Mouse (Mus musculus) spleen, embryonic (tissue): ENCODE results near the gene A930033H14Rik.

Source experiments
- CTCF ChIA-PET: fragments of 350-600 bp; sonication (Branson Sonifier 250); formaldehyde crosslinking; loops from one replicate; lab custom pipeline; 2022; lab: Charles Lee

A930033H14Rik gene

DNA sequence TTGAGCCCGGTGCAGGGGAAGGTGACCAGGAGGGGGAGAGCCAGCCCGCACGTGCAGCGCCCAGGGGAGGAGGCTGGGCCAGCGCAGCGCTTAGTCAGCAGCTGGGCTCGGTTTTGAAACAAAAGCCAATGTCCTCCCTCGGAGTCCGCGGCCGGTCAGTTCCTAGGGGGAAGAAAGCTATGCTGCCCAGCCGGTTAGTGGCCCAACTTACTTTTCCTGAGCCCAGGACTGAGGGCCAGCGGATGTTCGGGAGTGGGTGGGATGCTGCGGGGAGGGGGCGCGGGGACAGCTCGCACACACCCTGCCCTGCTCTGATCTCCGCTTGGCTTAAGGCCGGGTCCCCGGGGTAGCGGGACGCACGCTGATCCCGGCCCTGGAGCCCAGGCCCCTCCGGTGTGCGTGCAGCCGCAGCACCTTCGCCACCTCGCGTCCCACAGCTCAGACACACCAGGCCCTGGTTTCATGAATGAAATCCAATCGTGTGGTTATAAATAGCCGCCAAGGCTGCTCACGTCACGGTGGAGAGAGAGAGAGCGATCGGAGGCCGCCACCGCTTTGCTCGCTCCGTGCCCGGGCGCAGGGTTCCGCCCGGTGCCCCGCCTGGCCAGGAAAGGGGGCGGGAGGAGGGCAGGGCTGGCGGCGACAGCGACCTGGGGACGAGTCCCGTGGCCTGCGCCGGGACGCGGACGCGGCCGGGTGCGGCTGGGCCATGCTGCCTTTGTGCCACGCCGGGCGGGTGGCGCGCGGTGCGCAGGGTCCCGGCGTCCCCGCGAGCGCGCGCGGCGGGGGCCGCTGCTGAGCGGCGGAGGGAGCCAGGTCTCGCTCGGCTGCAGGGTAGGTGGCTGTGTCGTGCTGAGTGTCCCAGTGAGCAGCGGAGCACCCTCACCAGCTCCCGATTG, at the start of gene A930033H14Rik:
TSS of gene A930033H14Rik (minus strand) at position 557 of the 899 bp plus-strand sequence.
- CTCF ChIA-PET = interaction anchor here (0.6 to 1.5 kb wide), 3 partner anchors 45 to 177 kb away, joined by 3 to 4 read pairs (median 3); no protein-coding TSS in a partner anchor

DNA sequence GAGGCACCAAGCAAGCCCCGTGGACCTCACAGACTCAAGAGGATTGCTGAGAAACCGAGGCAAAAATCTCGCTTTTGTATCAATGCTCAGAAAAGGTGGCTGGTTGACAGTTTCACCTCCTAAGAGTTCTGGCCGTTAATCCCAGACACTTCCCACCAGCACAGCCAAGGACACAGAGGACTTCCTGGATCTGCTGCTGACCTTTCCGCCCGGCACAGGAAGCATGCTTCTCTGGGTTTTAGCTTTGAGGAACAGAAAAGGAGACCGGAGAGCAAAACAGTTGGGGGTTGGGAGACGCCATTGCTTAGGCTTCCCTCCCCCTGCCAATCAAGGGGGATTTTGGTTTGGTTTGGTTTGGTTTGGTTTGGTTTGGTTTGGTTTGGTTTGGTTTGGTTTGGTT, 47.0 kb upstream of the A930033H14Rik start:
- CTCF ChIA-PET = interaction anchor here (0.6 kb wide), 1 partner anchor 426 kb away, joined by 3 read pairs; no protein-coding TSS in a partner anchor

DNA sequence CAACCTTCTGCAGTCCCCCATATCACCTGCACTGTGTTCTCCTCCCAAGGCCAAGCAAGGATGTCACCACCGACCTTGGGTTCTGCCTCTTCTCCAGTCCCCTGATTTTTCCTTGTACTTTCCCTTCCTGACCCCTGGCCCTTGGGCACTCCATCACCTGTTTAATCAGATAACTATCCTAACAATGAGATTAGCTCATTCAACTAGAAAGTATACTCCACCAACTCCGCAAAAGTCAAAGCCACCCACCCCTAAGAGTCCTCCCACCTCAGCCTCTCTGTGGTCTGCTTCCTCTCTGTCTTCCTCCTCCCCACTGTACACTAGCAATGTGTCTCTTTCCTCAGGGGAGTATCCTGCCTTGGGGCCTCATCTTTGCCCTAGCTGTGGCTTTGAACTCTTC, 46.3 kb upstream of the A930033H14Rik start:
- CTCF ChIA-PET = interaction anchor here (0.6 kb wide), 1 partner anchor 425 kb away, joined by 3 read pairs; no protein-coding TSS in a partner anchor

DNA sequence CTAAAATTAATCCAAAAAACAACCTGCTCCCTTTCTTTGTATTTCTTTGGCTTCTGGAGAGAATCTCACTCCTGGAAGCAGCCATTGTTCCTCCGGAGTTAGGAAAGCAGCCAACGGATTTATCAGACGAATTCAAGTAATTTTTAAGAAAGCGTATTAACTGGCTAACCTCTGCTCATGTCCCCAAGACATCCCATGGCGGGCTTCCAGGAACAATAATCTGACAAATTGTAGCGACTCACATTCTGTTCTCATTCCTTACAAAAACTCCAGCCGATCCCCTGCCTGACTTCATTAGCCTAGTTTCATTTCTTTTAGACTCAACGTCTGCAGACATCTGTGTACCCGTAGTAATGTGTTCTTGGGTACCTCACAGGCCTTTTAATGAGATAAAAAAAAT, 45.7 kb upstream of the A930033H14Rik start:
- CTCF ChIA-PET = no interaction called here

DNA sequence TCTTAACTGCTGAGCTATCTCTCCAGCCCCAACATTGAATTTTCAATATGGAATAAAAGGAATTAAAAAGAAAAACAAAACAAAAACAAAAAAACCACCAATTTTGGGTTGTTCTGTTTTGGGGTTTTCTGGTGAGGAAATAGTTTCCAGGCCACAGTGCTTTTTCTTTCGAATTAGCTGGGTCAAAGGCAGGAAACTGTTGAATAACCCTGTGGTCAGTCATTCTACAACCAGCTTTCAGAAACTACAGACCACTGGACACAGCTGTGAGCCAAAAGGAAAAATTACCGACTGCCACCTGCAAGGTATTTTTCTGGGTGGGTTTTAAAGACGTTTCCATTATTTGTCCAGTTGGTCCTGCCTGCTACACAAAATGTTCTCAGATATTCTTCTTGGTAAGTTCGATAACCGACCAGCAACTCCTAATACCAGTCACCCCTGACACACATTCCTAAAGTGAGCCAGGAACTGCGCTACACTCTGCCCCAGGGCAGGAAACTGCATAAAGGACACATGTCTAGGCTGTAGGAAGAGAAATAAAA, 44.8 kb upstream of the A930033H14Rik start:
- CTCF ChIA-PET = interaction anchor here (0.6 to 1.4 kb wide), 2 partner anchors 45 to 72 kb away, joined by 3 to 4 read pairs; partner anchors contain the start of gene A930033H14Rik

DNA sequence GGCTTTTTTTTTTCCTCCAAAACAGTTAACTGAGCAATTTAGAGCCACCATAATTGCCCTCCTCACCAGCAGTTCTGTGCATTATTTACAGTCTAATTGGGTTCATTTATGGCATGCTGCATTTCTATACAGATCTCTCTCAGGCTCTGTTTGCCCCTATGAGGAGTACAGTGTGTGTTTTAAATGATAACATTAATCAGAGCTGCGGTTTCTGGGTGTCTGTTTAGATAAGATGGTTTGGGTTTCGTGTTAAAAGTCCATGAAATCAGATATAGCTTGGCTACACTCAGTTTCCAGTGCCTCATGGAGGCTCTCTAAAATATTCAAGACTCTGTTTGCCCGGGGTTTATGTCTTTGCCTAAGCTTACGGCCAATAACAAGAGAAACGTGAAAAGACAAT, 42.7 kb upstream of the A930033H14Rik start:
- CTCF ChIA-PET = no interaction called here

DNA sequence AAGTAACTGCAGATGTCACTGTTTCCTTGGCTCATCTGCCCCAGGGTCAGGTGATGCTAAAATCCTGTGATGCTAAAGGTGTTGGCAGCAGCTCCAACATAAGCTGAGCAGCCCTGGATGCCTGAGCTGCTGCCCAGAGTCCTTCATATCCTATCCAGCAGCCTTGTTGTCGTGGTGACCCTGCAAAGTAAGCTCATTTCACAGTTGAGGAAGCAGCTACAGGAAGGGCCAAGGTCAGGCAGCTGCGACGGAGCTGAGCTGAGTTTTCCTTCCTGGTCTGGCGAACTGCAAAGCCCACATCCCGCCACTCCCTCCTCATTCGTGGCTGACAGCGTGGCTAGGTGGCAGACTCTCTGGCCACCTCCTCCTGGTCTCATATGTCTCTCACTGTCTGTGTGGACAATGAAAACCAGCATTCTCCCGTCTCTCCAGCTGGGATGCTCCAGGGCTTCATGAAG, 41.5 kb upstream of the A930033H14Rik start:
- CTCF ChIA-PET = no interaction called here

DNA sequence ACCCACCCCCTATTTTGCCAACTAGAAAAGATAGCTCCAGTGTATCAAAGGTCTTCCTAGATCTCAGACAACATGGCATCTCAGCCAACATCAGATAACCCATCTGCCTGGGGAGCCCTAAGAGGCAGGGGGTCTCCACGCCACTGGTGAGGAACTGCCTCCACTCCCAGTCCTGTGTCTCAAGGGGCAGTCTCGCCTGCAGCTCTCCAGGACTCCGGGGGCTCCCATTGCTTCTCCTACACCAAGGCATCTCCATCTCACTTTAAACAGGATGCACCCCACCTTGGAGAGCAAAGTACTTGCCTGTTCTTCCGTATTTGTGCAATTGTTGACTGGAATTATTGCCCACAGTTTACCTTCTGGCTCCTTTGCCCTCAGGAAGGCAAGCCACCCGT, 40.8 kb upstream of the A930033H14Rik start:
- CTCF ChIA-PET = no interaction called here

DNA sequence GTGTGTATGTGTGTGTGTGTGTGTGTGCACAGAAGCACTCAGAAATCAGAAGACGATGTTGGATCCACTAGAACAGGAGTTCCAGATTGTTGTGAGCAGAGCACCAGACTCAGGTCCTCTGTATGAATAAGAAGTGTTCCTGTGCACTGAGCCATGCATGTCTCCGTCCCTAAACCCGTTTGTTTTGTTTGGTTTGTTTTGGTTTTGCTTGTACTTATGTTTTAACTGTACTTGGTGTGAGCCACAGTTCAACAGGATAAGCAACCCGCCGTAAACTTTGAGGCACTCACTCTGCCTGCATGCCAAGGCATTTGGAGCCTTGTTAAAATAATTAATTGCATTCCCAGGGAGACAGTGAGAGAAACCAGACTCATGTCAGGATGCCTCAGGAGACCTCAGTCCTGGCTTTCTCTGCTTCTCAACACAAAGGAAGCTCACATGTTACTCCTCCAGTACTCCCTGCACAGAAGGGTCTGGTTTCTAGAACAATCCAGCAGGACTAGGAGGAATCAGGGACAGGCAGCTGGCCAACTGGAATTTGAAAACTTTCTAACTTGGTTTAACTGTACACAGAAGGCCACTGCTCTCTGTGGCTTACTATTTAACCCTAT, 40.3 kb upstream of the A930033H14Rik start:
- CTCF ChIA-PET = no interaction called here

DNA sequence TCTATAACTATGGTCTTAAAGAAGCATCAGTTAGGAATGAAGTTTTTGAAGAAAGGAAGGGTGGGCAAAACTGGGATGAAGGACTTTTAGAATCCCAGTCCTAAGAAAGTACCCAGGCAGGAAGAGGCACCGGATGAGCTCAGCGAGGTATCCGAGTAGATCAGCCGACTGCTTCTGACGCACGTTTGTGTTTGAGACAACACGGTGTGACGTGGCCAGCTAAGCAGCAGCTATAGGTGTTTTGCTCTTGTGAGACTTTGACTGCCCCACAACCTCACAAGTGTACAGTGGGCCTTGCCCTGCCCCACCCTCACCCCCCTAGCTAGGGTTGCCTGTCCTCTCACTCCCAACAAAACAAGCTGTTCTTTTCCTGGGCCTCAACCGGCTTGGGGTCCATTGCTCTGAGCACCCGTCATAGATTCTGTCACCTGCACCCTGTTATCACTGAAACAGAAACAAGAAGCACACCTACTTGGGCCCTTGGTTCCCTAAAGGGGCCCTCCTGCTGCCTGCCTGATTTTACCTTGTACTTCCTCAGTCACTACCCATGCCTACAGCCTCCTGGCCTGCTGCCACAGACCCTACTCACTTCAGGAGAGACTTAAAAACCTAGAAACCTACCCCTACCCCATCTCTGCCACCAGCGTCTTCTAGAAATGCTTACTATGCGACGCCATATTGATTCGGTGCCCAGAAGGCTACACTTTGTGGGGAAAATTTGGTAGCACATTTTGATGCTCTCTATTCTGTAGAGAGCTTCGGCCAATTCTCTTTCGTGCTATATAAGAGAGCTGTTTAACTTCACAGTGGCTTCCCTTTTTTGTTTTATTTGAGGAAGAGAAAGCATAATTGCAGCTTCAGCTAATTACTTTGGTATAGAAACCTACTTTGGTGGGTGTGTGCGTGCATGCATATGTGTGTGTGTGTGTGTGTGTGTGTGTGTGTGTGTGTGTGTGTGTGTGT, 39.5 kb upstream of the A930033H14Rik start:
- CTCF ChIA-PET = interaction anchor here (0.7 to 1.1 kb wide), 2 partner anchors 64 to 109 kb away, joined by 3 to 4 read pairs; no protein-coding TSS in a partner anchor

DNA sequence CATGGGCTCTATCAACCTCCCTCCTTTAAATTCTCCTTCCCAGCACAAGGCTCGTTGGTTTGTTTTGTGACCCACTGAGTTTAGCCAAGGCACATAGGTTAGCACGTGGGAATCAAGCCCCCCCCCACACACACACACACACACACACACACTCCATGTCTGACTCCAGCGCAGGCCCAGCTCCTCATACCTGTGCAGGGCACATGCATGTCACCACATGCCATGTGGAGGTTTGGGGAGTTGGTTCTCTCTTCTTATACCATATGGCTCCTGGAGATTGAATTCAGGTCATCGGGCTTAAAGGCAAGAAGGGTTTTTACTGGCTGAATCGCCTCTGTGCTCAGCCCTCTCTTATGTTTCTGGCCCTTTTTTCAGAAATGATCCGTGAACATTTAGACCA, 38.4 kb upstream of the A930033H14Rik start:
- CTCF ChIA-PET = interaction anchor here (0.6 to 0.7 kb wide), 2 partner anchors 10 to 110 kb away, joined by 3 to 5 read pairs; no protein-coding TSS in a partner anchor

DNA sequence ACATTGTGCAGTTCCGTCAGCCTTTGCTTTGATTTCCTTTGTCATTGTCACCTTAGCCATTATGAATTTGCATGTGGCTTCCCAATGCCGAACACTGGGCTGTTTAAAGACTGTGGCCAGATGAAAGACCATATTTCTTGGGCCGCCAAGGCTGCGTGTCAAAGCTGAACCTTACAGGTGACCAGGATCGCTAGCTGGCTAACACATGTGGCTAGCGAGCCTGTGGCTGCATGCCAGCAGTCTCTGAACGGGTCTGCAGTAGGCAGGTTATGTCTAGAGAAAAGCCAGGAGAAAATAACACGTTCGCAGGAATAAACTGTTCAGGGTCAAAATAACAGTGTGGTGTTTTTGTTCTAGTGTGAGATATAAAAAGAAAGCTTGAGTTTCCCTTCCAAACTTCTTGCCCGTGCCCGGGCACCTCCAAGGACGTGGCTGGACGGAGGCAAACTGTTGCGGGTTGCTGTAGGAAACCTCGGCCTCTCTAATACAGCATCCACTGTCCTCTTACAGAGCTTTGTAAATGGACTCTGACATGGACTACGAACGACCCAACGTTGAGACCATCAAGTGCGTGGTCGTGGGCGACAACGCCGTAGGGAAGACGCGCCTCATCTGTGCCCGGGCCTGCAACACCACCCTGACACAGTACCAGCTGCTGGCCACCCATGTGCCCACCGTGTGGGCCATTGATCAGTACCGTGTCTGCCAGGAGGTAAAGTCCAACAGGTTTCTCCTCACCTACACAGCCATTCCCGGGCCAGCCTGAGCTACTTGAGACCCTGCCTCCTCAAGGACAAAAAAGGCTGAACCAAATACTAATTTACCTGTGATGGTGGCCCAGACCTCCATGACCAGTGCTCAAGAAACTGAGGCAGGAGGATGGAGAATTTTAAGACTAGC, 35.6 kb upstream of the A930033H14Rik start:
- CTCF ChIA-PET = interaction anchor here (0.5 kb wide), 1 partner anchor 43 kb away, joined by 3 read pairs; no protein-coding TSS in a partner anchor

DNA sequence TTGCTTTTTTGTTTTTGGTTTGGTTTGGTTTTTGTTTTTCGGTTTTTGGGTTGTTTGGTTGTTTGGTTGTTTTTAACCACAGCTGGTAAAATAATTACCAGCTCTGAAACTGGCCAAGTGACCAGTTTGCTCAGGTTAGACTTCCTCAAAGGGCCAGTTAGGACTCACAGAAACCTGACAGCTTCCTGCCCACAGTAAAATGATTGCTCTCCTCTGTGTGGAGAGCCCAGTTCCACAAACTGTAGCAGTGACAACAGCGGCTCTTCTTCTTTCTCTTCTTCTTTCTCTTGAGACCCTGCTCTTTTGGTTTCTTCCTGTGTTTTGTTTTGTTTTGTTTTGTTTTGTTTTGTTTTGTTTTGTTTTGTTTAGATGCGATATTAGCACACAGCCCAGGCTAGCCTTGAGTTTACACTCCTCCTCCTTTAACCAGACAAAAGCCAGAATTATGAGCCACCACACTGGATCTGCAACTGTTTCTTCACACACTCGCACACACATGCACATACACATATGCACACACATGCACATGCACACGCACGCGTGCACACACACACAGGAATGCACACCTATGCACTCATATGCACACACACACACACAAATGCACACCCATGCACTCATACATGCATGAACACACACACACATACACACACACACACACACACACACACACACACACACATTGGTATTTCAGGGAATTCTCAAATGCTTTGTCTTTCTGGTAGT, 34.6 kb upstream of the A930033H14Rik start:
- CTCF ChIA-PET = no interaction called here

DNA sequence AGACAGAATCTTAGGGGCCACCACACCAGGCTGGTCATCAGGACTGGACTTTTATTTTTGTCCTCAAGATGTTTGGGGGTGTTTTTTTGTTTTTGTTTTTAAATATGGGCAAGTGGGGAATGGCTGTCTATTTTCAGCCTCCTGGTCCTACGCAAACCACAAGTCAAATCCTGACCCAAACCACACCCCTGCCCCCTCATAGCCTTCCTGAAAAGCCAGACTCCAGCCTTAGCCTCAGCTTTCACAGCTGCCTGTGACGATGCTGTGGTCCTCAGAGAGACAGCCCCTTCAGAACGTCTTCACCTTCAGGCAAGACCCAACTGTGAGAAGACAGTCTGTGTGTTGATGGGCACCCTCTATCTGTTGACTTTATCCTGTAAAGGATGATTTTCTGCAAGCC, 33.9 kb upstream of the A930033H14Rik start:
- CTCF ChIA-PET = interaction anchor here (0.7 kb wide), 1 partner anchor 22 kb away, joined by 3 read pairs; no protein-coding TSS in a partner anchor

DNA sequence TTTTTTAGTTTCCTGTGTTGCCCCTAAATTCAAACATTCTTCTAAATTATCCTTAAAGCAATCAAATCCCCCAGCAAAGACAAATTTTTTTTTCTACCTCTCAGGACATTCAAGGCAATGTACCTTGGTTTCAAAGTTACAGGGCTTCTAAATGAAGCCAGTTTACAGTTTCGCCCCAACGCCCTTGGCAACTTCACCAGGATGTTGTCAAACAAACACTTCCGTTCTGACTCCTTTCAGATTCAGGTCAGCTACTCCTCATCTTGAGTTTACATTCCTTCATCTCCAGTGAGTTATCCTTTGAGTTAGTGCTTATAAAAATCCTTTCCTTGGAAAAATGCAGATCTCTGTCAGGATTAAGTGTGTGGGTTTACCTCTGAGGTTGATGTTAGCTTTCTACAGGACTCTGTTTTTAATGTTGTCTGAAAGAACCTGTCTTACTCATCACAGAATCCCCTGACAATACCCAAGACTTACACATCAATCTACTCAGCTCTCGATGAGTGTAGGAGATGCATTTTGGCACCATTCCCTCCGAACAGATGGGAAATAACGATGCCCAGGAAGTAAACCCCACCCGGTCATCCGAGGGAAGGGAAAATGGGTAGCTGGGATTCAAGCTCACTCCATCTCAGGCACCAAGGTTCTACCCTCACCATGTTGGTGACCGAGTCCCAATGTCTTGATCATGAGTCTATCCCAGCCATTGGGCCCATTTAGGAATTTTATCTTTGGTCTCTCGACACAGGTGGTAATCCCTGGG, 33.2 kb upstream of the A930033H14Rik start:
- CTCF ChIA-PET = interaction anchor here (0.7 kb wide), 1 partner anchor 21 kb away, joined by 3 read pairs; no protein-coding TSS in a partner anchor

DNA sequence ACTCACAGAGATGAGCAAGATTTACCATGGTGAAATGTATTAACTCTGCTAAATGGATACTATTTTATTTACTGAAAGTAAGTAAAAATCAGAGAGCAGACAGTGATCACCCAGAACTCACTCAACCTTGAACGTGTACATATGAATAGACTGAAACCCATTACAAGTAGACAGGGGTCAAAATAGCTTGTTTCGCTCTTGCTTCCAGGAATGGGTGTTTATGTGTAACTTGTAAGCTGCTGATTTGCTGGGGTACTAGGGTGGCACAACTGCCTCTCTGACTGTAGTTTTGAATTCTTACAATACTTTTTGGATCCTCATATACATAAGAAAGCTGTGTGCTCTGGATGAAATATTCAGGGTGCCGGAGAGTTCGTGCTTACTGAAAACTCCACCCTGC, 32.3 kb upstream of the A930033H14Rik start:
- CTCF ChIA-PET = no interaction called here

DNA sequence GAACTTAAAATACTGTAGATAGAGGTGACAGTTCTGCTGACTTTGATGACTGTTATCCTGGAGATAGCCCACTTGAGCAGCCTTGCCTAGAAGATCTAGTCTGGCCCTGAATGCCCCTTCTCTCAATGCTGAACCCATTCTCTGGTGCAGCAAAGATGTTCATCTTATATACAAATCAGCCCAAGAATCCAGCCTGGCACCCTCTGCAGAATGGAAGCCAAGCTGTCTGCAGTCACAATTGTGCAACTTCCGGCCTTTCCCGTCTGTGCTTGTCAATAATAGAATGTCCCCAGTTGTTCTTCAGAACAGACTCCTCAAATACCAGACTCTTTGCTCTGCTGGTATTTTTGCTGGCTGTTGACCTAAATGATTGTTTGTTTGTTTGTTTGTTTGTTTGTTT, 27.6 kb upstream of the A930033H14Rik start:
- CTCF ChIA-PET = interaction anchor here (0.6 kb wide), 1 partner anchor 69 kb away, joined by 4 read pairs; no protein-coding TSS in a partner anchor

DNA sequence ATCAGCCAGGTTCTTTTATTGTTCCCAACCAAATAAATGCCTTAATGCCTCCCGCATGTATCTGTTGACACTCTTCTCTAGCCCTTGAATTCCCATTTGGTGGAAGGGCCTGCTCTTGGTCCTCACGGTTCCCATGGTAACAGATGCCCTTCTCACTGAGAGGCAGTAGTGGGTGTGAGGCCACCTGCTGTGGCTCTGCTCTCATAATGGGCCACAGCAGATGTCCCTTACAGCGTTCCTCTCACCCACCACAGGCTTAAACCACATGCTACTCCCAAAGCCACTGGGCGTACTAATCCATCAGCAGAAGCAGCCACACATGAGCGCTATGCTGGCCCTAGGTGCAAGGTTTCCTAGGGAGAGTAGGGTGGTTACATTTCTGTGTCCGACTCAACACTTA, 25.4 kb upstream of the A930033H14Rik start:
- CTCF ChIA-PET = no interaction called here
